Mouse (Mus musculus): Measurements from ENCODE around the gene Map3k1. TPM values are rescaled to one million over a fixed set of nuclear protein-coding genes. Genes with fewer than 3 reads are reported as not detected.

The Map3k1 gene
- total and polyA plus RNA-seq, 3 experiments = 10.7 to 48.7 (median 13.4) TPM

DNA sequence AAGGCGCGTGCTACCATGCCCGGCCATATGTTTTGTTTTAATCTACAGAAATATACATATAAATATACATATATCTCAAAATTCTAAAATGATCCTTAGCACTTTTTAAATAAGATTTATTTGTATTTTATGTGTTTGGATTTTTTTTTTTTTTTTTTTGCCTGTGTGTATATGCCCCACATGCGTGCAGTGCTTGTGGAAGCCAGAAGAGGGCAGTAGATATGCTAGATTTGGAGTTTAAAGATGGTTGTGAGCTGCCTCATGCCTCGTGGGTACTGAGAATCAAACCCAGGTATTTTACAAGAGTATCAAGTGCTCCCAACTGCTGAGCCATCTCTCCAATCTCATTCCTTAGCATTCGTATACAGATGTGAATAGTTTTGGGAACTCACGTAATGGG is 6.2 kb upstream of the Map3k1 start:
- H3K79me2 ChIP-seq (replicated peaks; ENCODE audit: control insufficient read depth, extremely low read depth, insufficient read depth, poor library complexity, severe bottlenecking) = no peaks in the 10 kb centered on the region
- H3K9ac ChIP-seq (ENCODE audit: insufficient read depth, low read depth) = no peak overlapping the region
- no peak overlapping the region for H3K27ac ChIP-seq (ENCODE audit: insufficient read depth, low read depth)
- dilution Hi-C loops (cut with MboI; ENCODE audit: extremely low pct_ligation_motif_present, extremely low pct_unique_long_range_greater_than_20kb, low sequenced_read_pairs) (no loop called here), in situ Hi-C loops (cut with MboI; ENCODE audit: low pct_ligation_motif_present, low pct_unique_long_range_greater_than_20kb, low sequenced_read_pairs) (loop anchor here (5.0 to 10.0 kb wide), 2 partner anchors 122 to 170 kb away; no protein-coding TSS in a partner anchor)
- H3K4me2 ChIP-seq (ENCODE audit: insufficient read depth, low read depth, poor library complexity, severe bottlenecking) = no peak overlapping the region
- H3K27me3 ChIP-seq (replicated peaks) = no peaks in the 10 kb centered on the region
- H3K9me3 ChIP-seq (replicated peaks; ENCODE audit: low read length) = peaks cover 6% of the 10 kb centered on the region
- DNase-seq (ENCODE audit: extremely low read depth) = no peak
- no peak overlapping the region for H3K4me3 ChIP-seq (replicated peaks in 1 of 3; ENCODE audit: low read depth in 2 of 3, low read length in 2 of 3, poor library complexity in 1 of 3)
- no peaks in the 10 kb centered on the region for H3K36me3 ChIP-seq (replicated peaks in 1 of 2; ENCODE audit: control insufficient read depth in 1 of 2, insufficient read depth in 1 of 2, low read length in 1 of 2)
- TF ChIP-seq ZNF384 (IDR thresholded peaks at IDR 0.05; ENCODE audit: low read depth, low read length) (peak; percentile 58), UBTF (IDR thresholded peaks at IDR 0.05; ENCODE audit: low read depth, low read length) (no peak), SMC3 (IDR thresholded peaks at IDR 0.05; ENCODE audit: low read depth, low read length) (peak; percentile 8; the same call in 1 of the 2 replicates), MAZ (IDR thresholded peaks at IDR 0.05; ENCODE audit: low read depth, low read length) (no peak), IRF4 (IDR thresholded peaks at IDR 0.05; ENCODE audit: low read depth, low read length) (no peak), ELF1 (IDR thresholded peaks at IDR 0.05; ENCODE audit: low read depth, low read length) (no peak), ZKSCAN1 (IDR thresholded peaks at IDR 0.05; ENCODE audit: borderline replicate concordance, low read depth, low read length) (no peak), JUN (IDR thresholded peaks at IDR 0.05; ENCODE audit: insufficient read depth, low read depth, low read length) (no peak), MYC (IDR thresholded peaks at IDR 0.05; ENCODE audit: low read depth, low read length) (no peak), ZMIZ1 (IDR thresholded peaks at IDR 0.05; ENCODE audit: low read depth, low read length) (no peak), MAX (IDR thresholded peaks at IDR 0.05; ENCODE audit: low read length) (no peak), TCF12 (IDR thresholded peaks at IDR 0.05; ENCODE audit: low read depth, low read length) (no peak), KAT2A (IDR thresholded peaks at IDR 0.05; ENCODE audit: insufficient replicate concordance, low read length) (no peak), MEF2A (IDR thresholded peaks at IDR 0.05; ENCODE audit: borderline replicate concordance, low read depth, low read length) (no peak), HCFC1 (IDR thresholded peaks at IDR 0.05; ENCODE audit: low read depth, low read length) (no peak)
- peaks cover 0 to 13% of the 10 kb centered on the region in 2 experiments; a peak in 2 of 4 replicates for H3K4me1 ChIP-seq (ENCODE audit: control insufficient read depth in 1 of 2, insufficient read depth in 2 of 2)

GRCm38 (mm10) chr13:111812647-111813046 is 3.9 kb upstream of the Map3k1 start:
- Histone ChIP-seq H3K9me3 (replicated peaks; ENCODE audit: low read length) (peaks cover 6% of the 10 kb centered on the region), H3K9ac (ENCODE audit: insufficient read depth, low read depth) (no peak overlapping the region), H3K36me3 (replicated peaks in 1 of 2; ENCODE audit: control insufficient read depth in 1 of 2, insufficient read depth in 1 of 2, low read length in 1 of 2) (no peaks in the 10 kb centered on the region), H3K4me1 (ENCODE audit: control insufficient read depth in 1 of 2, insufficient read depth in 2 of 2) (0 out of 4 replicates have a peak, but pooled peaks cover 0 to 4% of the 10 kb centered on the region in 2 experiments), H3K4me3 (replicated peaks in 1 of 3; ENCODE audit: low read depth in 2 of 3, low read length in 2 of 3, poor library complexity in 1 of 3) (no peak overlapping the region), H3K4me2 (ENCODE audit: insufficient read depth, low read depth, poor library complexity, severe bottlenecking) (no peak overlapping the region), H3K79me2 (replicated peaks; ENCODE audit: control insufficient read depth, extremely low read depth, insufficient read depth, poor library complexity, severe bottlenecking) (peaks cover 6% of the 10 kb centered on the region), H3K27me3 (replicated peaks) (no peaks in the 10 kb centered on the region), H3K27ac (ENCODE audit: insufficient read depth, low read depth) (no peak overlapping the region)
- DNase-seq (ENCODE audit: extremely low read depth) = no peak
- TF ChIP-seq HCFC1 (IDR thresholded peaks at IDR 0.05; ENCODE audit: low read depth, low read length) = no peak
- TF ChIP-seq CHD1 (IDR thresholded peaks at IDR 0.05; ENCODE audit: low read depth, low read length) = no peak
- TF ChIP-seq UBTF (IDR thresholded peaks at IDR 0.05; ENCODE audit: low read depth, low read length) = no peak
- no peak for TF ChIP-seq E2F4 (IDR thresholded peaks at IDR 0.05; ENCODE audit: insufficient replicate concordance, low read depth, low read length)
- TF ChIP-seq MXI1 (IDR thresholded peaks at IDR 0.05; ENCODE audit: low read depth, low read length) = no peak
- TF ChIP-seq CTCF (conservative IDR thresholded peaks at IDR 0.05 in 1 of 2, IDR thresholded peaks at IDR 0.05 in 1 of 2; ENCODE audit: low read depth in 2 of 2, low read length in 2 of 2) = no peak
- TF ChIP-seq SMC3 (IDR thresholded peaks at IDR 0.05; ENCODE audit: low read depth, low read length) = no peak
- dilution Hi-C loops (cut with MboI; ENCODE audit: extremely low pct_ligation_motif_present, extremely low pct_unique_long_range_greater_than_20kb, low sequenced_read_pairs) (no loop called here), in situ Hi-C loops (cut with MboI; ENCODE audit: low pct_ligation_motif_present, low pct_unique_long_range_greater_than_20kb, low sequenced_read_pairs) (loop anchor here (10.0 kb wide), 1 partner anchor 172 kb away; no protein-coding TSS in a partner anchor)
